Mouse (Mus musculus) C3H10T1/2 (cell line): ENCODE measurements around the gene Lmntd2. TPM values are rescaled to one million over a fixed set of nuclear protein-coding genes. Genes with fewer than 3 reads are reported as not detected.

ENCODE experiments used
- polyA plus RNA-seq, 2 experiments: library from polyadenylated mRNA; unstranded; fragments of >200 nt; fragmentation: generic; extraction: Trizol; gene quantifications; one replicate each; pipeline ENCODE4 v1.2.1; 2012; ENCODE audit warnings: missing spikeins in 2 of 2

Lmntd2 gene
- under 1 TPM; 0.01 to 0.06 TPM for polyA plus RNA-seq

DNA sequence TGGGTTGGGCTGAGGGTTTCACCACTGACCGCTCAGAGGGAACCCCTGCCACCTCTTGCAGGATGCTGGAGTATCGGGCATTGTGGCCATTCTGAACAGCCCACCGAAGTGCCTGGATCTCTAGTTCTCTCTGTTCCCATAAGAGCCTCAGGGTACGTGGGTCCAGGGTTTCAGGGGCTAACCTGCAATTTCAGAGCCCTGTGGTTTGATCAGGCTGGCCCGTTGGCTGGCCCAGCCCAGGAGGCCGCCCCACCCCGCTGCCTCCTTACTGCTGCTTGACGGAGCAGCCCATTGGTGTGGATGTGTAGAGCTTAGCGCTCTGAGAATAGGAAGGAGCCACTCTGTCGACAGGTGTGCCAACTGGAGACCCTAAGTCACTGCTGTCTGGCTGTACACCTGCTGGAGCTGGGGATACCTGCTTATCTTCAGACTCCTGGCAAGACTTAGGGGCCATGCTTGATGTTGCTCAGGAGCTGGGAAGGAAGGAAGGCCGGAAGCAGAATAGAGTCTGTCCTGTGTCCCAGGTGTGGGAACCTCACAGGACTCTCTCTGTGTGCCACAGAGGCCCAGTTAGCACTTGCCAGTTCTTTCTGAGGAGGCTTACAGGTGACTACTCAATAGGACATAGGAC is at the start of gene Lmntd2:
Gene Lmntd2 (minus strand): TSS at position 476 of the 631 bp plus-strand sequence.

DNA sequence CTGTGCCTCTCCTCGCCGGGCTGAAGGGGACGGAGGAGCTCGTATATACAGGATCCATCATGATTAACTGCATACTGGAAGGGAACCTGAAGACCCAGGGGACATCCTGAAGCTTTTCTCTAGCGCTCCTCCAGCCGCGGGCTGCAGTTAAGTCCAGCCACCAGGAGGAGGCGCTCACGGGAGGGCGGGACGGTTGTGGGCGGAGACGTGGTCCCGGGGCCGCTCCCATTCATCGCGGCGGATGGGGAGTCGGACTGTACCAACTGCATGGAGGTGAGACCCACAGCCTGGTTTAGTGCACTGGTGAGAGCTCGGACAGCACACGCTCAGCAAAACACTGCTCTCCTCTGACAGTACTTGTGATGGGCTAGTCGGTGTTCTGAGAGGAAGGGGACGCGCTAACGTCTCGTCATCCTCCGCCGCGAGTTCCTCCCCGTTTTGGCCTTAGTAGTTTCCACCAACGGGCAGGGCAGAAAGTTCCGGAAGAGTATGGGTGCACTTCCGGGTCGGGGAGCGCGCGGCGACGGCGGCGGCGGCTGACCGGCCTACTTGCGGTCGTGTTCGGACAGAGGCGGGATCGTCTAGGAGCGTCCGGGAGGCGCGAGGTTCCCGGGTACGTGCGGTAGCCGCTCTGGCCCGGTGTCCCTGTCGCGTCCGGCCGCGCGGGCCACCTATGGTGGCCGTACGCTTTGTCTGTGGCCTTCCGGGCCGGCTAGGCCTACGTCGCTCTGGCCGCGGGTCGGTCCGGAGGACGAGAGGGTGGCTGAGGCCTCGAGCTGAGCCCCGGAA is 14.6 kb upstream of the Lmntd2 start, which contains the start of gene Phrf1:
Gene Phrf1 (plus strand): TSS at position 506 of the 789 bp plus-strand sequence.

DNA sequence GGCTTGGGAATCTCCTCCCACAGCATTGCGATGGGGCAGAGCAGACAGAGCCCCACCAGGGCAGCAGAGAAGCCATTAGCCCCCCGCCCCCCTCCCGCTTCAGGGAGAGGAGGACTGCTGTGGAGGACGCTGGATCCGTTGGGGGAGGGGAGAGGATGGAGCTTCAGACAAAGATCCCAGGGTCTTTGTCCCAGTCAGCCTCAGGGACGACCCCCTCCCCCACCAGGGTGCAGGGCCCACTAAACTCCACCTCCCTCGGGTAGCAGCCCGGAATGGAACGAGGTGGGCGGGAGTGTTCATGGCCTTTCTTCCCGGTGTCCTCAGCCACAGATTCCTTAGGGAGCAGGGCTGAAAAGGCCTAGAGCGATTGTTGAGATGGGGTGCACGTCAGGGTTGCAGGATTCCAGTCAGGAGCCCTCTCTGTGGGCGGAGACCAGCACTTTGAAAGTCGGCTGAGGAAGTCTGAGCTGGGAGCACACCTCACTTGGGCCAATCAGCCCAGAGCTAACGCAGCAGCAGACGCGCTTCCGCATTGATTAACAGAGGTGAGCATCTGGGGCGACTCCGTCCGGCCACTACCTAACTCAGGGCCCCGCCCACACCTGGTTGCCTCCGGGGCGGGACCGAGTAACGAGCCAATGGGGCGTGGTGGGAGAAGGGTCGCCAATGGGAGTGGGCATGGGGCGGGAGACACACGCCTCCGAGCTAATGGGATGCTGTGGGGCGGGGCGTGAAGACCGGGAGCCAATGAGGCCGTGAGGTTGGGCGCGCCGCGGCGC is 1.4 kb upstream of the Lmntd2 start, which contains the start of gene Rassf7:
Gene Rassf7 (plus strand): TSS at position 760 of the 779 bp plus-strand sequence.

DNA sequence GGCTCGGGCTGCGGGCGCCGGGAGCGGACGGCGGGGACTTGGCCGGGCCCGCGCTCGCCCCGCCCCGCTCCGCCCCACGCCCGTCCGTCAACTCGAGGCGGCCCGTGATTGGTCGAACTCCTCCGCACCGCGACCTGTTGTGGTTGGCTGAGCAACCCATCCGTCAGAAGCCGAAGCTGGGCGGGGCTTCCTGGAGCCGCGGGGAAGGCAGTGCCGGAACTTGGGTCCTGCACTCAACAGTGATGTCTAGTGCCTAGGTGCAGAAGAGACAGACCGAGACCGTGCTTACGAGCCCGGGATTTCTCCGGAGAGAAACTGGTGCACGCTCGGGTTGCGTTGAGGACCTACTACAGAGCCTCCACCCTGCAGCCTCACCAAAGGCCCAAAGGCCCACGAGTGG is 19.9 kb downstream of the Lmntd2 start, which contains the start of the genes Hras and Lrrc56:
Gene Hras (minus strand): TSS at position 58 of the 400 bp plus-strand sequence.
Gene Lrrc56 (plus strand): TSS at position 210 of the 400 bp plus-strand sequence.

DNA sequence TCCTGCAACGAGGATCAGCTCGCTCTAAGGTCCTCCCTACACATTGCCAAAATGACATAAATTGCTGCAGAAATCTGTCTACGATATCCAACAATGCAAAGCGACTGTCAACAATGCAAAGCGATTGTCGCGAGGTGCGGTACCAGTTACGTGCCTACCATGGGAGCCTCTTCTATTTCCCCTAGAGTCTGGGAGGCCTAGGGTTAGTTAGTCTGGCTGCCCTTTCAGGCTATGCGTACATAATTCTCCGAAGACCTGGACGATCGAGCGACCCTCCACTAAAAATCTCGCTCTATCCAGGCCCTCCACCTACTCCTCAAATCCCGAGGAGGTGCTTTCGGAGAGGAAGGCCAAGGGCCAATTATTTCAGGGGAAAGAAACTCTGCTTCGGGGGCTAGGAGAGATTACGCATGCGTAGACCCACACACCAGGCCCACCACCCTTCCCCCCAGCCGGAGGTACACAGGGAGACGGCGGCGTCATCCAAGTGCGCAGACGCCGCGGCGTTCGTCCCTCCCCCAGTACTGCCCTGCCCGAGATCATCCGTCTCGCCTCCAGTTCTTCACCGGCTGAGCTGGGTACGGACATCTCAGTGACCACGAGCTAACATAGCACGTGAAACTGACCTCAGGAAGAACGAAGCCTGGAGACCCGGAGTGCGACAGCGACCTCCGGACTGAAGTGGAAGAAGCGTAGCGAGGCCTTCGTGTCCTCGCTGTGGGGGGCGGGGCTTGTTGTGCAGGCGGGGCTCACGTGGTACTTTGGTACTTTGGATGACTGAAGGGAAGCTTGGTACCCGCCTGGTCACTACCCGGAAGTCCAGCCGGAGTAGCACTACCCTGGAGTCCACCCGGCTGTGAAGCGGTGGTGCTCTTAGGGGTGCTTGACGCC is 41.5 kb downstream of the Lmntd2 start, which contains the start of gene Rnh1:
Gene Rnh1 (minus strand): TSS at position 742 of the 891 bp plus-strand sequence.

Other genes with a start within 250 kb of the Lmntd2 start
- gene Ifitm1, start 246.9 kb downstream of the Lmntd2 start, polyA plus RNA-seq = 10 to 100 TPM; 12.2 to 27.4 TPM
- gene Ifitm3, start 203.3 kb downstream of the Lmntd2 start, polyA plus RNA-seq = 1,000 to 10,000 TPM; 1,553 to 1,705 TPM
- 1 to 10 TPM; 2.5 to 4.3 TPM for gene Ifitm6, start 196.2 kb downstream of the Lmntd2 start, polyA plus RNA-seq
- not detected for gene Gm17387, start 184.9 kb downstream of the Lmntd2 start, polyA plus RNA-seq
- 1 to 10 TPM; 3.9 to 4.3 TPM for gene B4galnt4, start 153.0 kb downstream of the Lmntd2 start, polyA plus RNA-seq
- gene Pkp3, start 135.9 kb downstream of the Lmntd2 start, polyA plus RNA-seq = 1 to 10 TPM; 1.8 to 6.9 TPM
- 1 to 10 TPM; 3.7 to 6.1 TPM for gene Sigirr, start 113.5 kb downstream of the Lmntd2 start, polyA plus RNA-seq
- not detected for gene Ano9, start 96.3 kb downstream of the Lmntd2 start, polyA plus RNA-seq
- gene Ptdss2, start 91.7 kb downstream of the Lmntd2 start, polyA plus RNA-seq = 10 to 100 TPM; 18.4 to 33.3 TPM
- 100 to 1,000 TPM; 241 to 367 TPM for gene Rnh1, start 41.2 kb downstream of the Lmntd2 start, polyA plus RNA-seq
- 100 to 1,000 TPM; 103 to 394 TPM for gene Hras, start 20.1 kb downstream of the Lmntd2 start, polyA plus RNA-seq
- 1 to 10 TPM; 1.1 to 9.3 TPM for gene Lrrc56, start 19.9 kb downstream of the Lmntd2 start, polyA plus RNA-seq
- gene Rassf7, start 1.8 kb upstream of the Lmntd2 start, polyA plus RNA-seq = 10 to 100 TPM; 18.3 to 22.5 TPM
- 10 to 100 TPM; 37.5 to 55.7 TPM for gene Phrf1, start 14.7 kb upstream of the Lmntd2 start, polyA plus RNA-seq
- 1 to 10 TPM in 1 of 2 experiments, under 1 TPM in 1; 0.70 to 6.4 TPM for gene Irf7, start 52.4 kb upstream of the Lmntd2 start, polyA plus RNA-seq
- under 1 TPM in 1 of 2 experiments, not detected in 1; 0.04 TPM for gene Cdhr5, start 62.7 kb upstream of the Lmntd2 start, polyA plus RNA-seq
- not detected for gene Sct, start 65.1 kb upstream of the Lmntd2 start, polyA plus RNA-seq
- gene Drd4, start 77.9 kb upstream of the Lmntd2 start, polyA plus RNA-seq = under 1 TPM in 1 of 2 experiments, not detected in 1; 0.04 TPM
- gene Deaf1, start 113.6 kb upstream of the Lmntd2 start, polyA plus RNA-seq = 10 to 100 TPM; 21.2 to 45.8 TPM
- 10 to 100 TPM; 27.0 to 32.8 TPM for gene Tmem80, start 113.7 kb upstream of the Lmntd2 start, polyA plus RNA-seq
- gene Eps8l2, start 124.8 kb upstream of the Lmntd2 start, polyA plus RNA-seq = 1 to 10 TPM in 1 of 2 experiments, under 1 TPM in 1; 0.15 to 1.3 TPM
- 100 to 1,000 TPM; 168 to 274 TPM for gene Taldo1, start 178.1 kb upstream of the Lmntd2 start, polyA plus RNA-seq
- gene Gatd1, start 200.1 kb upstream of the Lmntd2 start, polyA plus RNA-seq = 10 to 100 TPM; 19.0 to 44.3 TPM
- under 1 TPM in 1 of 2 experiments, not detected in 1; 0.02 TPM for gene Cend1, start 215.4 kb upstream of the Lmntd2 start, polyA plus RNA-seq
- 10 to 100 TPM in 1 of 2 experiments, 1 to 10 TPM in 1; 5.8 to 13.9 TPM for gene Slc25a22, start 223.8 kb upstream of the Lmntd2 start, polyA plus RNA-seq
- 1 to 10 TPM; 4.1 to 5.6 TPM for gene Pidd1, start 229.9 kb upstream of the Lmntd2 start, polyA plus RNA-seq
- over 10,000 TPM in 1 of 2 experiments, 1,000 to 10,000 TPM in 1; 3,471 to 11,217 TPM for gene Rplp2, start 233.3 kb upstream of the Lmntd2 start, polyA plus RNA-seq
- 10 to 100 TPM; 28.5 to 35.1 TPM for gene Pnpla2, start 241.1 kb upstream of the Lmntd2 start, polyA plus RNA-seq
- 1 to 10 TPM; 5.3 to 8.3 TPM for gene Cracr2b, start 247.0 kb upstream of the Lmntd2 start, polyA plus RNA-seq